Mouse (Mus musculus) C2C12 (cell line): ENCODE measurements around the gene Hoxa10. TPM values are rescaled to one million over a fixed set of nuclear protein-coding genes. Genes with fewer than 3 reads are reported as not detected.
A peak's percentile ranks its signal among the peaks of the same experiment; 100 is the strongest.

Experiments used
- H3K27me3 ChIP-seq: one replicate; pipeline ENCODE4 v1.6.1; 2011; ENCODE audit not compliant: control insufficient read depth, insufficient read depth, insufficient read length
- H3K36me3 ChIP-seq: one replicate; pipeline ENCODE4 v1.6.1; 2011; ENCODE audit not compliant: control insufficient read depth, insufficient read depth
- H3K4me3 ChIP-seq: one replicate; pipeline ENCODE4 v1.5.1; 2011; ENCODE audit warnings: mild to moderate bottlenecking, control low read depth; ENCODE audit not compliant: poor library complexity, insufficient read depth, severe bottlenecking
- H3K79me2 ChIP-seq: one replicate; pipeline ENCODE4 v1.6.1; 2011; ENCODE audit not compliant: control insufficient read depth, insufficient read depth
- H3K79me3 ChIP-seq: one replicate; pipeline ENCODE4 v1.6.1; 2011; ENCODE audit warnings: low read depth, control low read depth
- H3ac ChIP-seq: one replicate; pipeline ENCODE3; 2011; ENCODE audit warnings: low read depth; ENCODE audit not compliant: control insufficient read depth, insufficient read length
- CEBPB ChIP-seq: IDR thresholded peaks from one replicate; pipeline ENCODE4 v1.6.1; 2011; ENCODE audit warnings: low read depth, mild to moderate bottlenecking, control low read depth, moderate library complexity
- CTCF ChIP-seq: IDR thresholded peaks from one replicate; pipeline ENCODE4 v1.5.1; 2011; ENCODE audit not compliant: control insufficient read depth, insufficient read depth, insufficient read length
- FOSL1 ChIP-seq: IDR thresholded peaks from one replicate; pipeline ENCODE4 v1.8.0; 2011; ENCODE audit warnings: mild to moderate bottlenecking, low read length; ENCODE audit not compliant: poor library complexity, insufficient read depth, severe bottlenecking
- MAX ChIP-seq: IDR thresholded peaks from one replicate; pipeline ENCODE4 v1.6.1; 2011; ENCODE audit warnings: mild to moderate bottlenecking, control low read depth
- MYOD1 ChIP-seq: IDR thresholded peaks from one replicate; pipeline ENCODE4 v1.6.1; 2011; ENCODE audit warnings: low read depth; ENCODE audit not compliant: control insufficient read depth, insufficient read length
- MYOG ChIP-seq: IDR thresholded peaks from one replicate; pipeline ENCODE4 v1.6.1; 2011; ENCODE audit not compliant: control insufficient read depth, insufficient read length; ENCODE audit errors: extremely low read depth
- USF1 ChIP-seq: IDR thresholded peaks from one replicate; pipeline ENCODE4 v1.6.1; 2011; ENCODE audit warnings: low read depth, mild to moderate bottlenecking, control low read depth, moderate library complexity
- polyA plus RNA-seq: library from polyadenylated mRNA; unstranded; fragments of >200 nt; fragmentation: generic; extraction: Trizol; gene quantifications from one replicate; pipeline ENCODE4 v1.2.1, GENCODE M21; 2012; ENCODE audit warnings: missing spikeins

The Hoxa10 gene
- polyA plus RNA-seq, 1 experiment: 19.8 TPM

GRCm38 (mm10) chr6:52232568-52232965 is 8.1 kb downstream of the Hoxa10 start:
- H3K79me3 ChIP-seq: peaks cover 93% of the 10 kb centered on the region
- H3K4me3 ChIP-seq: peak overlapping the region; percentile 45
- H3K27me3 ChIP-seq: no peaks in the 10 kb centered on the region
- no peaks in the 10 kb centered on the region for H3K36me3 ChIP-seq
- peak overlapping the region; percentile 60 for H3ac ChIP-seq
- H3K79me2 ChIP-seq: peaks cover 100% of the 10 kb centered on the region
- TF ChIP-seq USF1: no peak
- no peak for TF ChIP-seq MYOG
- TF ChIP-seq CEBPB: no peak
- no peak for TF ChIP-seq CTCF
- TF ChIP-seq FOSL1: no peak
- TF ChIP-seq MYOD1: no peak
- TF ChIP-seq MAX: no peak

GRCm38 (mm10) chr6:52231885-52232567 is 8.6 kb downstream of the Hoxa10 start:
- Histone ChIP-seq H3K4me3 (peak overlapping the region; percentile 45), H3K36me3 (no peaks in the 10 kb centered on the region), H3K27me3 (no peaks in the 10 kb centered on the region), H3K79me2 (peaks cover 100% of the 10 kb centered on the region), H3K79me3 (peaks cover 93% of the 10 kb centered on the region), H3ac (peak overlapping the region; percentile 63)
- TF ChIP-seq USF1 (no peak), MYOD1 (no peak), CTCF (no peak), MAX (no peak), MYOG (no peak), FOSL1 (no peak), CEBPB (no peak)

- Histone ChIP-seq H3K4me3 (peak within 1 kb of the TSS; percentile 45), H3ac (peak within 1 kb of the TSS; percentile 78), H3K36me3 (no peaks in the 10 kb centered on the region), H3K27me3 (no peaks in the 10 kb centered on the region), H3K79me3 (peaks cover 85% of the 10 kb centered on the region), H3K79me2 (peaks cover 100% of the 10 kb centered on the region)
- TF ChIP-seq CTCF (no peak), FOSL1 (no peak), USF1 (no peak), MAX (no peak), MYOG (no peak), MYOD1 (no peak), CEBPB (no peak)
These were observed 10.0 kb downstream of the Hoxa10 start, which contains the start of gene Hoxa9 for GRCm38 (mm10) chr6:52230516-52231165. Hoxa9 (minus strand) TSS chr6:52231089.

- peaks cover 83% of the 10 kb centered on the region for H3K79me3 ChIP-seq
- no peak for TF ChIP-seq FOSL1
- no peak for TF ChIP-seq CTCF
- TF ChIP-seq USF1: no peak
- TF ChIP-seq MYOG: no peak
- TF ChIP-seq MAX: no peak
- TF ChIP-seq MYOD1: no peak
- TF ChIP-seq CEBPB: no peak
- peak overlapping the region; percentile 64 for H3ac ChIP-seq
- no peaks in the 10 kb centered on the region for H3K36me3 ChIP-seq
- H3K27me3 ChIP-seq: no peaks in the 10 kb centered on the region
- H3K4me3 ChIP-seq: peak overlapping the region; percentile 36
- peaks cover 100% of the 10 kb centered on the region for H3K79me2 ChIP-seq
These were observed 10.9 kb downstream of the Hoxa10 start for GRCm38 (mm10) chr6:52229558-52230416.

- Histone ChIP-seq H3K36me3 (peaks cover 4% of the 10 kb centered on the region), H3K4me3 (peak overlapping the region; percentile 36)
These were observed 11.9 kb downstream of the Hoxa10 start for GRCm38 (mm10) chr6:52228475-52229465.

More at GRCm38 (mm10) chr6:52228475-52229465, 11.9 kb downstream of the Hoxa10 start:
- Histone ChIP-seq H3K79me2 (peaks cover 100% of the 10 kb centered on the region), H3ac (peak overlapping the region; percentile 77), H3K27me3 (no peaks in the 10 kb centered on the region), H3K79me3 (peaks cover 85% of the 10 kb centered on the region)
- TF ChIP-seq MYOD1 (no peak), CEBPB (no peak), USF1 (no peak), CTCF (no peak), MAX (no peak), FOSL1 (no peak), MYOG (no peak)
